Mouse (Mus musculus) CH12.LX (cell line): ENCODE measurements at regions not wholly inside any gene's neighbourhood (a gene's known extent, or its start where the extent isn't known, plus 50 kb on each side); places are given as distances from the start of the nearest gene placed in this dataset.

Source experiments
- CTCF ChIP-seq, 2 experiments: IDR thresholded peaks in 1 of 2; conservative IDR thresholded peaks in 1 of 2; 2 replicates each; pipeline ENCODE4 v1.5.1; 2011 to 2012; ENCODE audit warnings: low read depth in 2 of 2, low read length in 2 of 2, improper control_type of control experiment in 1 of 2, inconsistent platforms in 1 of 2, mild to moderate bottlenecking in 1 of 2, moderate library complexity in 1 of 2
- E2F4 ChIP-seq: IDR thresholded peaks from 2 replicates; pipeline ENCODE4 v1.6.1; 2011; ENCODE audit warnings: low read depth, low read length, improper control_type of control experiment; ENCODE audit not compliant: insufficient replicate concordance
- MAX ChIP-seq: IDR thresholded peaks from 2 replicates; pipeline ENCODE4 v1.6.1; 2011; ENCODE audit warnings: low read length, improper control_type of control experiment
- MAZ ChIP-seq: IDR thresholded peaks from 2 replicates; pipeline ENCODE4 v1.6.1; 2012; ENCODE audit warnings: low read depth, mild to moderate bottlenecking, inconsistent platforms, low read length, improper control_type of control experiment, moderate library complexity
- NELFE ChIP-seq: IDR thresholded peaks from 2 replicates; pipeline ENCODE4 v1.6.1; 2011; ENCODE audit warnings: low read depth, low read length, improper control_type of control experiment
- POLR2A ChIP-seq: IDR thresholded peaks from 2 replicates; pipeline ENCODE4 v1.6.1; 2011; ENCODE audit warnings: low read depth, mild to moderate bottlenecking, improper control_type of control experiment, low read length
- SMC3 ChIP-seq: IDR thresholded peaks from 2 replicates; pipeline ENCODE4 v1.6.1; 2011; ENCODE audit warnings: low read depth, low read length, improper control_type of control experiment

DNA sequence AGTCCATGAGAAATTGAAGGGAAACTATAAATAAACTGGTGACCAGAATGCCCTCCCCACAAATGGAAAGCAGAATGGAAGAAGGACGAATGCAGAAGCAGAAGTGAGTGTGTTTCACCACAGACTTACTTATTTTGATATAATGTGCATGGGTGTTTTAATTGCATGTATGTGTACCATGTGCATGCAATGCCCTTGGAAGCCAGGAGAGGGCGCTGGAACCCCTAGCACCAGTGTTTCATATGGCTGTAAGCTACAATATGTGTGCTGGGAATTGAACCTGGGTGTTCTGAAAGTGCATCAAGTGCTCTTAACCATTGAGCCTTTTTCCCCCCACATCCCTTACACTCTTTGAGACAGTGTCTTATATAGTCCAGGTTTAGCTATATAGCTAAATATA lies 183.1 kb upstream of the Mocs1 start:
- TF ChIP-seq MAZ (no peak), MAX (no peak), NELFE (no peak), CTCF (conservative IDR thresholded peaks at IDR 0.05 in 1 of 2, IDR thresholded peaks at IDR 0.05 in 1 of 2; ENCODE audit: low read depth in 2 of 2, low read length in 2 of 2) (no peak), SMC3 (no peak), E2F4 (no peak), POLR2A (no peak)
